ENCODE assay signal across 11 mouse cellular contexts in genomic region chr19:9107379-9107755, GRCm38 (mm10). TPM values are rescaled to one million over a fixed set of nuclear protein-coding genes. Genes with fewer than 3 reads are reported as not detected.
DNase-seq lines count a peak whose midpoint lies in the region; ATAC-seq lines count a peak whose summit lies in the region.
"Had no signal": no experiment of that assay in that cellular context is flagged by ENCODE, and none has a peak within 500 bp of the region (broad histone marks: within the 10 kb centered on the region; RNA-seq: fewer than 3 reads in every experiment).

No protein-coding gene starts in this region.

- no peak overlapping the region for H3K4me3 ChIP-seq in kidney, embryonic 15.5 days (replicated peaks)
- no peak overlapping the region for H3K4me3 ChIP-seq in embryonic facial prominence, embryonic 11.5 days (ENCODE audit: low read depth, low read length)
- H3K4me3 ChIP-seq in intestine, embryonic 15.5 days (replicated peaks), result no peak overlapping the region

- DNase-seq in kidney, adult 8-10 months, result no peak
- DNase-seq in embryonic facial prominence, embryonic 11.5 days (ENCODE audit: low spot score), result no peak
- DNase-seq in lung, postnatal 25 days (ENCODE audit: low spot score), result peak; percentile 75
- DNase-seq in cerebellum, postnatal 25 days, result no peak
- DNase-seq in thymus, postnatal 36 days, result no peak
- no peak for DNase-seq in layer of hippocampus, adult 11-12 months (ENCODE audit: low spot score)
- DNase-seq: thymus, adult 18-20 months had no signal

- H3K9ac ChIP-seq in kidney, embryonic 15.5 days, result no peak overlapping the region
- H3K9ac ChIP-seq in embryonic facial prominence, embryonic 11.5 days (replicated peaks; ENCODE audit: low read length), result no peak overlapping the region
- H3K9ac ChIP-seq in intestine, embryonic 15.5 days, result no peak overlapping the region

- no peak overlapping the region for H3K4me2 ChIP-seq in kidney, embryonic 15.5 days
- H3K4me2 ChIP-seq in embryonic facial prominence, embryonic 11.5 days (ENCODE audit: low read depth, low read length), result no peak overlapping the region
- no peak overlapping the region for H3K4me2 ChIP-seq in intestine, embryonic 15.5 days (replicated peaks)

- no peaks in the 10 kb centered on the region for H3K9me3 ChIP-seq in kidney, embryonic 15.5 days (replicated peaks)
- H3K9me3 ChIP-seq in embryonic facial prominence, embryonic 11.5 days (replicated peaks; ENCODE audit: control insufficient read depth, low read length), result no peaks in the 10 kb centered on the region
- H3K9me3 ChIP-seq in intestine, embryonic 15.5 days, result no peaks in the 10 kb centered on the region

- H3K27me3 ChIP-seq in kidney, embryonic 15.5 days, result no peaks in the 10 kb centered on the region
- H3K27me3 ChIP-seq in embryonic facial prominence, embryonic 11.5 days (ENCODE audit: control insufficient read depth, insufficient read depth, low read length), result no peaks in the 10 kb centered on the region
- no peaks in the 10 kb centered on the region for H3K27me3 ChIP-seq in intestine, embryonic 15.5 days (replicated peaks)

- 39% methylated on average over 1 of the region's 1 CpGs for WGBS in kidney, embryonic 15.5 days
- 76% methylated on average over 1 of the region's 1 CpGs for WGBS in embryonic facial prominence, embryonic 11.5 days
- WGBS in intestine, embryonic 15.5 days, result 64% methylated on average over 1 of the region's 1 CpGs

- peak overlapping the region; percentile 20; the same call in 1 of the 2 replicates for H3K27ac ChIP-seq in kidney, embryonic 15.5 days
- no peak overlapping the region for H3K27ac ChIP-seq in embryonic facial prominence, embryonic 11.5 days (replicated peaks; ENCODE audit: low read depth, low read length)
- H3K27ac ChIP-seq in intestine, embryonic 15.5 days, result peak overlapping the region; percentile 81

- no peak for ATAC-seq in kidney, embryonic 15.5 days (replicated peaks; ENCODE audit: low FRiP score)
- ATAC-seq in embryonic facial prominence, embryonic 11.5 days (replicated peaks; ENCODE audit: insufficient number of reproducible peaks, low FRiP score, low TSS enrichment, low read depth), result 0 out of 2 replicates have a peak, but pooled peaks have one; percentile 16
- ATAC-seq in intestine, embryonic 15.5 days, result peak; percentile 49

- H3K4me1 ChIP-seq in kidney, embryonic 15.5 days, result peaks cover 16% of the 10 kb centered on the region
- H3K4me1 ChIP-seq in embryonic facial prominence, embryonic 11.5 days (ENCODE audit: control insufficient read depth, insufficient read depth, low read length), result no peaks in the 10 kb centered on the region; the same call in 1 of the 2 replicates
- peaks cover 15% of the 10 kb centered on the region for H3K4me1 ChIP-seq in intestine, embryonic 15.5 days (replicated peaks)

- no peaks in the 10 kb centered on the region for H3K36me3 ChIP-seq in kidney, embryonic 15.5 days
- no peaks in the 10 kb centered on the region for H3K36me3 ChIP-seq in embryonic facial prominence, embryonic 11.5 days (replicated peaks; ENCODE audit: control insufficient read depth, insufficient read depth, low read depth, low read length)
- no peaks in the 10 kb centered on the region for H3K36me3 ChIP-seq in intestine, embryonic 15.5 days

RNA-seq across cellular contexts. Expression of gene Scgb1a1, which starts 19.6 kb away (rescaled TPM):
- polyA plus RNA-seq in kidney, embryonic 15.5 days (2015; fragmentation: Nextera tagmentation; extraction: Ambion mirVana), result not detected in 2 replicates
- polyA plus RNA-seq in embryonic facial prominence, embryonic 11.5 days (2014; fragmentation: Nextera tagmentation; extraction: Ambion mirVana), result not detected in 2 replicates
- polyA plus RNA-seq in intestine, embryonic 15.5 days (2015; fragmentation: Nextera tagmentation; extraction: Ambion mirVana), result not detected in 2 replicates
- polyA plus RNA-seq: brain, embryonic 14.5 days; hindbrain, embryonic 11.5 days had no signal

RNA-seq across cellular contexts. Expression of gene Asrgl1, which starts 28.1 kb away (rescaled TPM):
- 19.4 and 22.0 TPM in 2 replicates for polyA plus RNA-seq in kidney, embryonic 15.5 days (2015; fragmentation: Nextera tagmentation; extraction: Ambion mirVana)
- polyA plus RNA-seq in embryonic facial prominence, embryonic 11.5 days (2014; fragmentation: Nextera tagmentation; extraction: Ambion mirVana), result 15.4 and 18.3 TPM in 2 replicates
- polyA plus RNA-seq in intestine, embryonic 15.5 days (2015; fragmentation: Nextera tagmentation; extraction: Ambion mirVana), result 10.4 and 12.6 TPM in 2 replicates
